Mouse (Mus musculus): ENCODE measurements around the gene Calcb.

- TF ChIP-seq CTCF (IDR thresholded peaks at IDR 0.05; ENCODE audit: extremely low read depth, insufficient read depth, low read length) (no peak), POLR2A (IDR thresholded peaks at IDR 0.05; ENCODE audit: extremely low read depth, insufficient read depth, low read length) (no peak)
Measured at GRCm38 (mm10) chr7:114744639-114745245, 26.3 kb downstream of the Calcb start.
